Mouse (Mus musculus): Measurements from ENCODE around the gene Mycn. TPM values are rescaled to one million over a fixed set of nuclear protein-coding genes. Genes with fewer than 3 reads are reported as not detected.

Gene Mycn
- polyA plus RNA-seq, 1 experiment from 2014 or later = 77.9 TPM

DNA sequence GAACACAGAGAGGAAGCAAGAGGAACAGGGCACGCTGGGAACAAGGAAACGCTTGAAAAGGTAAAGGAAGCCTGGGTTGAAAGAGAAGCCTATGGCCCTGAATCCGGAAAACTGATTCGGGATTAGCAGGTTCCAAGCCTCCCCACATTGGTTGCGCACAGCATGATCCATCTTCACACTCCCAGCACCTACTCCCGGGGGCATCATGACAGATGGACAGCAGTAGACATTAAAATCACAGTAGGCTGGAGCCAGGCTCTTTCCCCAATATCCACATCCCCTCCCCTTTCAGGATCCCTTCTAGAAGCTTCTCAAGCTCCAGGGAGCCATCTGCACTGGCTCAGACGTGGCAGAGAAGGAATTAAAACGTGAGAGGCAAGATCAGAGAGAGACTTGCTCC is 35.4 kb downstream of the Mycn start:
- H3K4me1 ChIP-seq (ENCODE audit: insufficient read depth, low read length) = peaks cover 28% of the 10 kb centered on the region
- no peak overlapping the region for H3K9ac ChIP-seq (replicated peaks; ENCODE audit: low read length)
- no peaks in the 10 kb centered on the region for H3K27me3 ChIP-seq (ENCODE audit: insufficient read depth, low read length)
- H3K36me3 ChIP-seq (ENCODE audit: insufficient read depth, low read length) = no peaks in the 10 kb centered on the region
- H3K9me3 ChIP-seq (ENCODE audit: low read length) = no peaks in the 10 kb centered on the region
- no peak overlapping the region for H3K4me3 ChIP-seq (ENCODE audit: low read length)
- H3K27ac ChIP-seq (ENCODE audit: low read length) = no peak overlapping the region
- no peak for ATAC-seq (ENCODE audit: low FRiP score, low TSS enrichment)
- WGBS = 60% methylated on average over 8 of the region's 8 CpGs
- H3K4me2 ChIP-seq (replicated peaks; ENCODE audit: low read depth, low read length) = no peak overlapping the region

GRCm38 (mm10) chr12:12905117-12905516 is 36.6 kb downstream of the Mycn start:
- 43% methylated on average over 6 of the region's 6 CpGs for WGBS
- no peaks in the 10 kb centered on the region for H3K27me3 ChIP-seq (ENCODE audit: insufficient read depth, low read length)
- no peaks in the 10 kb centered on the region for H3K9me3 ChIP-seq (ENCODE audit: low read length)
- no peak overlapping the region for H3K9ac ChIP-seq (replicated peaks; ENCODE audit: low read length)
- no peak overlapping the region for H3K4me2 ChIP-seq (replicated peaks; ENCODE audit: low read depth, low read length)
- H3K27ac ChIP-seq (ENCODE audit: low read length) = no peak overlapping the region
- peaks cover 27% of the 10 kb centered on the region for H3K4me1 ChIP-seq (ENCODE audit: insufficient read depth, low read length)
- no peak overlapping the region for H3K4me3 ChIP-seq (ENCODE audit: low read length)
- no peaks in the 10 kb centered on the region for H3K36me3 ChIP-seq (ENCODE audit: insufficient read depth, low read length)
- no peak for ATAC-seq (ENCODE audit: low FRiP score, low TSS enrichment)

DNA sequence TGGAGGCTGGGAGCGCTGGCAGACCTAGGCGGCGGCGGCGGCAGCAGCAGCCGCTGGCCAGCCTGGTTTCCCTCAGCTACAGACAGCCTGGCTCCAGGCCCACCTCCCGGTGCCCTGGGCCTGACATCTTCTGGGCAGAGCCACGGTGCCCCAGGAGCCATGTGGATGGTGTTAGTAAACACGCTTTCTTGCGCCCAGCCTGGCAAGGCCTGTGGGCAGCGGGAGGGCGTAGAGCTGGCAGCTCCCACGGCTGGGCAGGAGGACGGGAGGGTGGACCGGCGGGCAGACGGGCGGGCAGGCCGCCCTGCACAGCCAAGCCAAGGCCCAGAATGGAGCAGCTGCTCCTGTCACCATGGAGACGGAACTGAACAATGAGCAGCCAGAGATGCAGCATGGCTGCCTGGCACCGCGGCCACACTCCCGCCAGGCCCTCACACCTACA is 37.2 kb downstream of the Mycn start:
- Histone ChIP-seq H3K4me3 (ENCODE audit: low read length) (peak overlapping the region; percentile 30), H3K4me1 (ENCODE audit: insufficient read depth, low read length) (peaks cover 21% of the 10 kb centered on the region), H3K27ac (ENCODE audit: low read length) (peak overlapping the region; percentile 76), H3K9me3 (ENCODE audit: low read length) (no peaks in the 10 kb centered on the region), H3K4me2 (replicated peaks; ENCODE audit: low read depth, low read length) (peak overlapping the region; percentile 54), H3K9ac (replicated peaks; ENCODE audit: low read length) (peak overlapping the region; percentile 68), H3K36me3 (ENCODE audit: insufficient read depth, low read length) (no peaks in the 10 kb centered on the region), H3K27me3 (ENCODE audit: insufficient read depth, low read length) (no peaks in the 10 kb centered on the region)
- WGBS = 6% methylated on average over 20 of the region's 23 CpGs
- ATAC-seq (ENCODE audit: low FRiP score, low TSS enrichment) = peak; percentile 91

DNA sequence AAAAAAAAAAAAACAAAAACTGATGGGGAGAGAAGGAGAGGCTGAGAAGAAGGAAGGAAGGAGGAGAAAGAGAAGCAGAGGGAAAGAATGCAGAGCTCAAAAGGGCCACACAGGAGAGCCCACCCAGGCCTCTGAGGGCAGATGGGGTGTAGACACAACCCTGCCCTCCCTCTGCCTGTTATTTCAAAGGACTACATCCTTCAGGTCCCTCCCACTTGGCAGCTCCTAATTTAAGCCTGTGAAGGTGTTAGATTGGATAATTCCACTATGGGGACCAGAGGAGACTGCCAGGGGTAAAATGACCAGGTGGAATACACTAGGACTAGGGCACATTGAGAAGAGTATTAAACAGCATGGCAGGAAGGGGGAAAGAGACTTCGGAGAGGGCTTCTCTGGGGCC is 37.6 kb downstream of the Mycn start:
- peaks cover 20% of the 10 kb centered on the region for H3K4me1 ChIP-seq (ENCODE audit: insufficient read depth, low read length)
- no peaks in the 10 kb centered on the region for H3K9me3 ChIP-seq (ENCODE audit: low read length)
- ATAC-seq (ENCODE audit: low FRiP score, low TSS enrichment) = peak; percentile 24; the same call in 1 of the 2 replicates
- H3K4me2 ChIP-seq (replicated peaks; ENCODE audit: low read depth, low read length) = peak overlapping the region; percentile 54
- H3K27ac ChIP-seq (ENCODE audit: low read length) = peak overlapping the region; percentile 76
- 36% methylated on average over 1 of the region's 1 CpGs for WGBS
- H3K9ac ChIP-seq (replicated peaks; ENCODE audit: low read length) = peak overlapping the region; percentile 68
- peak overlapping the region; percentile 30; the same call in 1 of the 2 replicates for H3K4me3 ChIP-seq (ENCODE audit: low read length)
- H3K36me3 ChIP-seq (ENCODE audit: insufficient read depth, low read length) = no peaks in the 10 kb centered on the region
- no peaks in the 10 kb centered on the region for H3K27me3 ChIP-seq (ENCODE audit: insufficient read depth, low read length)

DNA sequence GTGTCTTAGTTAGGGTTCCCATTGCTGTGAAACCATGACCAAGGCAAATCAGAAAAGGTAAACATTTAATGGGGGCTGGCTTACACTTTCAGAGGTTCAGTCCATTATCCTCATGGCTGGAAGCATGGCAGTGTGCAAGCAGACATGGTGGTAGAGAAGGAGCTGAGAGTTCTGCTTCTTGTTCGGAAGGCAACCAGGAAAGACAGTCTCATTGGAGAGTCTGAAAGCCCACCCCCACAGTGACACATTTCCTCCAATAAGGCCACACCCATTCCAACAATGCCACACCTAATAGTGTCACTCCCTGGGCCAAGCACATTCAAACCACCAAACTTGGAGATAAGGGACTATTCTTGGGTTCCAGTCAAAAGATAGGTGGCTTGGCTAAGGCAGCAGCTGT is 39.3 kb downstream of the Mycn start:
- 94% methylated on average over 1 of the region's 1 CpGs for WGBS
- Histone ChIP-seq H3K27me3 (ENCODE audit: insufficient read depth, low read length) (no peaks in the 10 kb centered on the region), H3K9ac (replicated peaks; ENCODE audit: low read length) (no peak overlapping the region), H3K36me3 (ENCODE audit: insufficient read depth, low read length) (no peaks in the 10 kb centered on the region), H3K4me3 (ENCODE audit: low read length) (no peak overlapping the region), H3K27ac (ENCODE audit: low read length) (no peak overlapping the region), H3K4me1 (ENCODE audit: insufficient read depth, low read length) (peaks cover 20% of the 10 kb centered on the region), H3K4me2 (replicated peaks; ENCODE audit: low read depth, low read length) (no peak overlapping the region), H3K9me3 (ENCODE audit: low read length) (no peaks in the 10 kb centered on the region)
- no peak for ATAC-seq (ENCODE audit: low FRiP score, low TSS enrichment)

- no peaks in the 10 kb centered on the region for H3K27me3 ChIP-seq (ENCODE audit: insufficient read depth, low read length)
- H3K4me2 ChIP-seq (replicated peaks; ENCODE audit: low read depth, low read length) = no peak overlapping the region
- ATAC-seq (ENCODE audit: low FRiP score, low TSS enrichment) = peak; percentile 42; the same call in 1 of the 2 replicates
- no peaks in the 10 kb centered on the region for H3K4me1 ChIP-seq (ENCODE audit: insufficient read depth, low read length)
- H3K9ac ChIP-seq (replicated peaks; ENCODE audit: low read length) = no peak overlapping the region
- WGBS = 50% methylated on average over 2 of the region's 2 CpGs
- no peaks in the 10 kb centered on the region for H3K9me3 ChIP-seq (ENCODE audit: low read length)
- no peaks in the 10 kb centered on the region for H3K36me3 ChIP-seq (ENCODE audit: insufficient read depth, low read length)
- no peak overlapping the region for H3K4me3 ChIP-seq (ENCODE audit: low read length)
- peak overlapping the region; percentile 44; the same call in 1 of the 2 replicates for H3K27ac ChIP-seq (ENCODE audit: low read length)
Measured at GRCm38 (mm10) chr12:12898356-12899126, 43.2 kb downstream of the Mycn start.

DNA sequence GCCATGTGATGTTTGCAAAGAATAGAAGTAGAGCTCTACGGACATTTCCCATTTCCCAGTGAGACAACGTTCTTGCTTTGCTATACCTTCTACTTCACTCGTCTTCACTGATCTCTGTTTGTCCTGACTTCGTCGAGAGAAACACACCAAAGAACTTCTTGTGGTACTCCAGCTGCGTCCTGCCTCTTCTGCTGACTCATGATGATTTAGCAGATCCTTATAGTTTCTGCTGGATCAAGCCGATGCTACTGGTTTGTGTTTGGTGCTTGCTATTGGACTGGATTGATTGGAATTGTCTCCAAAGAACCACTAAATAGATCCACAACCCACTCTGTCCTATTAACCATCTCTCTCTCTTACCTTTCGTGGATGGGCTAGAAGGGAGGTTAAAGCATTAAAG is 47.7 kb downstream of the Mycn start:
- WGBS = 92% methylated on average over 8 of the region's 8 CpGs
- Histone ChIP-seq H3K27me3 (ENCODE audit: insufficient read depth, low read length) (no peaks in the 10 kb centered on the region), H3K4me3 (ENCODE audit: low read length) (no peak overlapping the region), H3K4me2 (replicated peaks; ENCODE audit: low read depth, low read length) (no peak overlapping the region), H3K36me3 (ENCODE audit: insufficient read depth, low read length) (no peaks in the 10 kb centered on the region), H3K4me1 (ENCODE audit: insufficient read depth, low read length) (no peaks in the 10 kb centered on the region), H3K27ac (ENCODE audit: low read length) (no peak overlapping the region), H3K9ac (replicated peaks; ENCODE audit: low read length) (no peak overlapping the region), H3K9me3 (ENCODE audit: low read length) (no peaks in the 10 kb centered on the region)
- ATAC-seq (ENCODE audit: low FRiP score, low TSS enrichment) = no peak

- H3K9ac ChIP-seq (replicated peaks; ENCODE audit: low read length) = no peak overlapping the region
- H3K27ac ChIP-seq (ENCODE audit: low read length) = no peak overlapping the region
- no peaks in the 10 kb centered on the region for H3K36me3 ChIP-seq (ENCODE audit: insufficient read depth, low read length)
Measured at GRCm38 (mm10) chr12:12886191-12886889, 55.4 kb downstream of the Mycn start.

More at GRCm38 (mm10) chr12:12886191-12886889, 55.4 kb downstream of the Mycn start:
- 69% methylated on average over 15 of the region's 15 CpGs for WGBS
- H3K9me3 ChIP-seq (ENCODE audit: low read length) = no peaks in the 10 kb centered on the region
- no peak overlapping the region for H3K4me2 ChIP-seq (replicated peaks; ENCODE audit: low read depth, low read length)
- H3K4me1 ChIP-seq (ENCODE audit: insufficient read depth, low read length) = no peaks in the 10 kb centered on the region
- H3K27me3 ChIP-seq (ENCODE audit: insufficient read depth, low read length) = no peaks in the 10 kb centered on the region
- ATAC-seq (ENCODE audit: low FRiP score, low TSS enrichment) = no peak
- no peak overlapping the region for H3K4me3 ChIP-seq (ENCODE audit: low read length)

All from kidney, embryonic 16.5 days (tissue).